Mouse (Mus musculus) lung, adult 18-20 months (tissue): ENCODE results near the gene Arid1b.
"Not testable (repeated sequence)": the region's sequence is repeated elsewhere in the genome, so short reads cannot be mapped to it uniquely, and the experiment has no call there.

Source experiments
- DNase-seq, 2 experiments: peaks; one replicate each; pipeline ENCODE4 v3.0.0; 2022; ENCODE audit warnings: mixed read lengths in 2 of 2

The Arid1b gene

DNA sequence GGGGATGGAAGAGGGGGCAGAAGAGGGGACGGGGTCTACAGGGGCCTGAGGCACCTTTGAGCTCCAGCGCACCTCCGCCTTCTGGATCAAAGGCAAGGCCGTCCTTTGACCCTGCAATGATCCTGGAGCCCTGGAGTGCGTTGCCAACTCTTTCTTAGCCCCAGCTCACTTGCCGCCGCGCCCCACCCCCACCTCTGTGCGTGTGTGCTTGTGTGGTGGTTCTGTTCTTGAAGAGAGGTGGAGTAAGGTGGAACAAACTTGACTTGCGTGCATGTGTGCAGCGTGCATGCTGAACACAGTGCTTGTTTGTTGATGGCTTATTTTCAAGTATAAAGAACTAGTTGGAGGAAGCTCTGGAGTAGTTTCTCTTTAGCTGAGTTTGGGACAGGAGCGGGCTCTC lies 95.4 kb downstream of the Arid1b start:
- peak in 1 of 2 experiments; percentile 48 for DNase-seq

DNA sequence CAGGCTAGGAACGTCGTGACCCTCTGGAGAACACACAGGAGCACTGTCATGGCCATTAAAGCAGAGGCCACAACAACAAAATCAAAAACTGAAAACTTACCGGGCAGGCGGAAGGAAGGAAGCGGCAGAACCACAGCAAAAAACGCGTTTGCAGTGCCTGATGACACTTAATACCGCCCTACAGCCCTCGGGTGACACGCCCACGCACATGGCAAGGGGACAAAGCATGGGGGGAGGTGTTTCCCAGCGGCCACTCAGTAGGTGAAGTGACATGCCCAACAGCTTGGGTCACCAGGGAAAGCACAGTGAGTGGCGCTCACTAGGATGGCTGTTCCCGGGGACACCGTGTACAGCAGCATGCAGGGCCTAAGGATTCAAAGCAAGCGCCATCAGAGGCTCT lies 97.4 kb downstream of the Arid1b start:
- DNase-seq, result peak; percentile 35 to 59

DNA sequence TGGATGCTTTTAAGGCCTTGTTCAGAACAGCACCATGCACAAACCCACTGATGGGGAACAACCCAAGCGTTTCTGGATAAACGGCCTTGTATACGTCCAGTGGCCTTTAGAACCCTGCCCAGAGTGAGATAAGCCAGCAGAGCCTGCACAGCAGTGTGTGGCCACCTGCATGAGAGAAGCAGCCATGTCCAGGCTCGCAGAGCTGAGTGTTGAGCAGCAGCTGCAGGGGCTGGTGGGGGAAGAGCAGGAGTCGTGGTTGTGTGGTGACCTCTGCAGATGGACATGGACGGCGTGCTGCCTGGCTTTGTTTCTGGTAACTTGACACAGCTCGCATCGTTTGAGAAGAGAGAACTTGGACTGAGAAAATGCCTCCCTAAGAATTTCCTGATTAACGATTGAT lies 97.8 kb downstream of the Arid1b start:
- no peak for DNase-seq

DNA sequence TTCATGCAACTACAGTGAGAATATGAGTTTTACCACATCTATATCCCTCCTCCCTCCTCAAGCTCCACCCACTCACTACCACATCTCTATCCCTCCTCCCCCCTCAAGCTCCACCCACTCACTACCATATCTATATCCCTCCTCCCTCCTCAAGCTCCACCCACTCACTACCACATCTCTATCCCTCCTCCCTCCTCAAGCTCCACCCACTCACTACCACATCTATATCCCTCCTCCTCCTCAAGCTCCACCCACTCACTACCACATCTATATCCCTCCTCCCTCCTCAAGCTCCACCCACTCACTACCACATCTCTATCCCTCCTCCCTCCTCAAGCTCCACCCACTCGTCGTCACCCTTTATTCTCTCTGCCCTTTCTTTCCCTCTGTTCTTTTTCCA lies 99.2 kb downstream of the Arid1b start:
- not testable (repeated sequence) for DNase-seq

DNA sequence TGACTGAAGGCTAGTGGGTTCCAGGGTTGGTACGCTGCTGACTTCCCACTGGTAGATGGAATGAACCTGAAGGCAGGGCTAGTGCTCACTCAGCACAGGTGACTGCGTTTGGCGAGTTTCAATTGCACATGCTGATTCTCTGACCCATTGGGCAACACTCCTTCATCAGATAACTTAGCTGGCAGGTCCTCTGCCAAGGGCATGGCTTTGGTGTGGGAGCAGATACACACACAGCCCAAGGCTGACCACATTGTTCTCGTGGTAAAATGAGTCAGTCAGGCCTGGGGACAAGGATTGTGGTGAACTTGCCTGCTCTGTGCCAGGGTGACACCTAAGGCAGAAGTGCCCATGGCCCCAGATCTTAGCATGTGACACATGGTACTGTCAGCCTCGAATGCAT lies 100.5 kb downstream of the Arid1b start:
- no peak for DNase-seq

DNA sequence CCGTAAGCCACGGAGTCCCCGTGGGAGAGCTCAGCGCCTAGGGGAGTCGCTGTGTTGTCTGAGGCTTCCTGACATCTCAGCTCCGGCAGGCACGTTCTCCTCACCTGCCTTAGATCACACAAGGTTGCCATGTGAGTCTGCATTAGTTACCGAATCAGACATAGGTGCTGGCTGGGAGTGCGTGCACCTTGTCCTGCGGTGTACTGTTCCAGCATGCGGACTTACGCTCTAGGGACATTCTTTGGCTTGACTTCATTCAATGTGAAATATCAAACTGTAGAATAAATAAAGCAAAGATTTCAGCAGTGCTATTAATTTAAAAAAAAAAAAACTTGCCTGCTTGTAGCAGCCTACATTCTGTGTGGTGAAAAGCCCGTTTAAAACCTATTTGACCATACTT lies 101.6 kb downstream of the Arid1b start:
- no peak for DNase-seq

DNA sequence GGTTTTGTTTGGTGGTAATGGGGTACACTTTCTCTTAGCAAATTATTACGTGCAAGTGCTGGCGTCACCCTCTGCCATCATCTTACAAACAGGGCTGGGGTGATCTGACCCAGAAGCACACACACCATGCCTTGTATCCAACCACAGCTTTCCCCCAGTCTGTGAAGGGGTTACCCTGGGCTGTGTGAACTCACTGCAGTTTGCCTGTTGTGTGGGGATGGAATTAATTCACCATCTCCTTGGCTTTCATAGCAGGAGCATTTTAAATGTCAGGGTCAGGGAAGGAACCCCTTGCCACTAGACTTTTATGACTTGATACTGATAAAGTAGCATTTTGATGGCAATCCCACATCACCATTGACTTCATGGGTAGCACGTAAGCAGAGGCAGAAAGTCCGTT lies 102.9 kb downstream of the Arid1b start:
- DNase-seq, result no peak

DNA sequence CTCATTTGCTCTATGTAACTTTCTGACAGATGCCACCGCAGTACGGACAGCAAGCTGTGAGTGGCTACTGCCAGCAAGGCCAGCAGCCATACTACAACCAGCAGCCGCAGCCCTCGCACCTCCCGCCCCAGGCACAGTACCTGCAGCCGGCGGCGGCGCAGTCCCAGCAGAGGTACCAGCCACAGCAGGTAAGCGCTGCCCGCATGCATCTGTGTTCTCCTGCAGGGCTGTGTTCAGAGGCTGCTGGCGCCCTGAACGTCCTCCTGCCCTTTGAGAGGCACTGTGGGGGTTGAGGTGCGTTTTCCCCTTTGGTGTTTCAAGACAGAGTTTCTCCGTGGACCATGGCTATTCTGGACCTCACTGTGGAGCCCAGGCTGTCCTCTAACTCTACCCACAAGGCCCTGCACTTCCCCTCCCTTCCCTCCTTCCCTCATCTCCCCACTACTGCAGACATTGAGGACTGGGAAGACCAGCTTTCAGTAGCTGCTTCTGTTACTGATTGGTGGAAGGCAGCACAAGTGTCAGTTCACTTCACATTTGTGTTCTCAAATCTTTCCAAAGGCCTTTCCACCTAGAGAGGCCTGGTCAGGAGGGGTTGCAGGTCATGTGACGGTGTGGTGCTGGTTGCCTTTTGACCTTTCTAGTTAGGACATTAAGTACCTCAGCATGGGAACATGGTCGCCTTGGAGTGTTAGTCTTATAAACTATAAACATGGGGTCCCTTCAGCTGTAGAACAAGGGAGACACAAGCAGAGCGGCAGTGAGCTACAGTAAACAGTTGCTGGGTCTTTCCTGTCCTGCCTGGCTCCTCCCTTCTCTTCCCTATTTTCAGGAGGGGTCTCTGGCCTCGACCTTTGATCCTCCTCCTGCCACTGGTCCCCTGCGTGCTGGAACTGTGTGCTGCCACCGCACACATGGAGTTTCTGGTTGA lies 103.7 kb downstream of the Arid1b start:
- DNase-seq, result no peak

DNA sequence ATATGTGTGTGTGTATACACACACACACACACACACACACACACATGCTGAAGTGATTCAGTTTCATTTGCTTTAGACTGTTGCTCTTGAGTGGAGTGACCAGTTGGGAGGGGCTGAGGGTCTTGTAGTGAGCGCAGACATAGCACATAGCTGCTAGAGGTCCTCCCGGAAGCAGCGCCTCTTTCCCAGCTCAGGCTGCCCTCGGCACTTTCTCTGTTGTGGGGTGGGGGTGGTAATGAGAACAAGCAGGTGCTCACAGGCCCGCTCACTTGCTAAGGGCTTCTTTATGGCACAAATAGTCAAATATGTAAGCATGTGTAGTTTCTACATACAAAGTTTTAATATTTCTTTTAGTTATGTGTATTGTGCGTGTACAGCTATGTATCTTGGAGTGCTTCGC lies 104.6 kb downstream of the Arid1b start:
- no peak for DNase-seq

DNA sequence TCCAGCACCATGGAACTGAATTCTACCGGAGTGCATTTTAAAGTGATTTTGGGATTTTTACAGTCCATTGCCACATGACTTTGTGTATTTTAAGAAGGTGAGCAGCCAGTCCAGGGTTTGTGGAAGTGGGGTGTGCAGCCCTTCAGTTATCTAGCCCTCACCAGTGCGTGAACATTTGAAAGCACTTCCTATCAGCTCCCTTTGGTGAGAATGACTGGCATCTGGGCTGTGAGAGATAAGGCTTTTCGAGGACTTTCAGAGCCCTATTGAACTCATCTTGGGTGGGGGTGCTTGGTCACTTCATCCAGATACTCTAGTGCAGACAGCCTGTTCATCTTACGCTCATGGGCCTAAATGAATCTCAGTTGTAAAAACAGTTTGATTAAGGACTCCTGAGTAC lies 105.1 kb downstream of the Arid1b start:
- no peak for DNase-seq

DNA sequence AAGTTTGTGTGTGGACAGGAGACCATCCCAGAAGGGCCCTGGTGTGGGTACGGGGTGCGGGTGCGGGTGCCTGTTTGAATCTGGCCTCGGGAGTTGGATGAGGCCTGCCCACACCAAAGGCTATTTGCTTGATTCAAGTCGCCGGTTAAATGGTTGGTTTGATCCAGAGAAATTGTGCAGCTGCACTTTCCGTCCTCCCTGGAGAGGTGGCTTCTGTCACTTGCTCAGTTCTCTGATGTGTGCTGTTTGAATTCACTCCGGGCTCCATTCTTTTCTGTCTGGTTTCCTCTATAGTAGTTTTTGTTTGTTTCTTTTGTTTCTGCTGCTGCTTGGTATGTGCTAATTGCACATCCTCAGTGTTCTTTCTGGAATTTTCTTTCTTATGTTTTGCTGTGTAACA lies 107.0 kb downstream of the Arid1b start:
- no peak for DNase-seq

DNA sequence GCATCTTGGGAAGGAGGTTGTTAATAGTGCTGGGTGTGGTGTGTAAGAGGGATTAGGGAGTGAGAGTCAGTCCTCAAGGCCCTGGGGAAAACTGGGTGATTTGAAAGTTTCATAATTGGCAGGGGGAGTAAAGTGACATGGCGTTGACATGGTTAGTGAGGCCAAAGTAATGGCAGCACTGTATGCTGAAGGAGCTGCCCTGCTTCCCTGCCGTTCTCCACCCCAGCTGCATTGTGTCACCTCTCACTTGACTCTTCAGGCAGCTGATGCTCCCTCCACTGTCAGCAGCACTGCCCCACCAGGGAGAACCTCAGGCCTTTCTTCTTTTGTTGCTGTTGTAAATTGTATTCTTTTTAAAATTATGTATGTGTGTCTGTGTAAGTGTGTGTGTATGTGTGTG lies 107.8 kb downstream of the Arid1b start:
- no peak for DNase-seq

DNA sequence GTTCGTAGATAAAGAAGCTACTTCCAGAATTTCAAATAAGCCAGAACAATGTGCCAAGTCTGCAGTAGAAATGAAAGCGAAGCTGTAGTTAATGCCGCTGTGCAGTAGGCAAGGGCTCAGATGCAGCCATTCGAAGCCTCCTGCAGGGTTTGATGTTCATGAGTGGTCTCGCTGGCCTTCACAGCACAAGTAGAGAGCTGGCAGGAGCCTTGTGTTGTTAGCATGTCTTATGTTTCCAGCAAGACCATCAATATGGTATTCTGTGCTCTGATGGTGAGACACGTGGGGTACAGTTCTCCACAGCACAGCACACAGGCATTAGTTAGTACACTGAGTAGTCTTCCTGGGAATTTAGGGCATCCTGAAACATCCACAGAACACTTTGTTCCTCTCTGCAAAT lies 111.6 kb downstream of the Arid1b start:
- DNase-seq, result no peak

DNA sequence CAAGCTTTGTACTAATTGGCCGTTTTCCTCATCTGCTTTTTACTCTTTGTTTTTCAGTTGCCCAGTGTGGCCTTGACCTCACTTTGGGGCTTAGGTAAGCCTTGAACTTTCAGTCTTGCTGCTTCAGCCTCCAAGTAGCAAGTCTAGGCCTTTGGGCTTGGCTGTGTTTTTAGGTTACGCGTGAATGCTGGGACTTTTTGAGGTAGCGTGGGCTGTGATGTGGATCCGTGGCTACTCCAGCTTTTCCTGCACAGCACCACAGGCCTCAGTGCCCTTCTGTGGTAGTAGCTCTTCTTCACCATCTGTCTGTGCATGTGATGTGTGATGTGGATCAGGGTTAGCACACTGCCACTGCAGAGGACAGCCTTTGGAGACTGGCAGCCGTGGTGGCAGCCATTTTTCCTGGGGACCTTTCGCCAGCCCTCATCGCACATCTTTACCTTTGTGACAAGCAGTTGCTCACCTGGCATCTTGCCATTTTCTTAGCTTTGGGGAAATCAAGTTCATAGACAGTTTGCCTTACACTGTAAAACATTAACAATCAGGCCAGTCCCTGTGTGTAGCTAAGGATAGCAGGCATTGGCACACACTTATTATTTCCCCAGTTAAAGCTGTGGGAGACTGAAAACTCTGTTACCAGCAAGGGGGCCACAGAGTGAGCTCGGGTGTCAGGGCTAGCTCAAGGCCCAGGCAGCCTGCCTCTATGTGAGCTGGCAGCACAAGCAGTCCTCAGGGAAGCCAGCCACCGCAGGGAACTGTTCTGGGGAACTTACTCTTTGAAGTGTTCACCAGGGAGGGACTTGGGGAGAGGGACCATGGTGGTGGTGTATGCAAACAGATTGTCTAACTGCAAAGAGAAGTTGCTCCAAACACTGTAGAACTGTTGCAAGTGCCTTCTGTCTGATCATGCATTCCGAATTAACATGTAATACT lies 112.4 kb downstream of the Arid1b start:
- DNase-seq, result no peak

DNA sequence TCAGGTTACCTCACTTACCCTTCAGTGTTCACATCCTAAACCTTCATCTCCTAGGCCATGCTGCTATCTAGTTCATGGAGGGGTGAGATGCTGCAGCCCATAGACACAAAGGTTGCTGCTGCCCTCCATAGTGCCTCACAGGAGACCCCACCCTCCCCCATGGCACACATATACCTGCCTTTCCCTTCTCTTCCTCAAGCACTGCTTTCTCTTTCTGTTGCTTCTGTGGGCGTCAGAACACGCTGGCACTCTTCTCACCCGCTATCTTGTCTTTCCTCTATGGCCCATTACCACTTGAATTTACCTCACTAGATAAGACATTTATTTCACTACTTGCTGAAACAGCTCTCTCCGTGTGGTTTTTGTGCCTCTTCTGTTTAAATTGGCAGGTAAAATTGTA lies 113.4 kb downstream of the Arid1b start:
- DNase-seq, result no peak

DNA sequence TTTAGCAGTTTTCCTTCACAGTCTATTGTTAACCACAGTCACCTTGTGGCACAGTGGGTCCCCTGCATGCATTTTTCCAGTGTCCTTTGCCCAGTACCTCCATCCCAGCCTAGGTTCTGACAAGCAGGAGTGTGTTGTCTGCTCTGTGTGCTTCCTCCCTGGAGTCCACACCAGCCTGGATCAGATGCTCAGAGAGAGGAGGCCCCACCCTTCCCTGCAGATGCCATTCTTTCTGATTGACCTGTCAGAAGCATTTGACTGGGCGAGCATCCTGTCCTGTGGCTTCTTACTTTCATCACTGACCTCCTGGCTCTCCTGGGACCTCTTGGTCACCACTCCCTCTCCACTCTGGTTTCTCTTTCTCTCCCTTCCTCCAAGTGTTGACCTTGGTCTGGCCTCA lies 113.9 kb downstream of the Arid1b start:
- no peak for DNase-seq

DNA sequence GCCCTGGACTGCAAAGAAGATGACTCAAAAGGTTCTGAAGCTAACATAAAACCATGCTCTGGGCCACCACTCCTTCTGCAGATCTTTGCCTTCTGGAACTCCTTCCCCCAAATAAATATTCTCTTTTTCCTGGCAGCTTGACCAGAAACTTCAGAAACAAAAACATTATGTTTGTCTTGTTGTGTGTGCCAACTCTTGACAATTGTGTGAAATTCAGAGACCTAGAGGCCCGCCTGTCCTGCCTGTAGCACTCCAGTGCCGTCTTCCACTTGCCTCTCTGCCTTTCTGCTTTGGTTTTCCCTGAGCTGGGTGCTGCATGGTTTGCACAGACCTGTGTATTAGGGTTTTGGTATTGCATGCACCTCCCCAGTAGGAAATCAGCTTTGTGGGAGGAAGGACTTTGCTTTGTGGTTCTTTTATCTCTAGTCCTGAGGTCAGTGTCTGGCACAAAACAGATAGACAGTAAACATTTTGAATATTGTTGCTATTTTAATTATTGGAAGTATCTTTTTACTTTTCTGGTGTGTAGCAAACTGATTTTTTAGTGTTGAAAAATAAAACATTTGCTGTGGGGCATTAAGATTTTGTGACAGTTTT lies 114.5 kb downstream of the Arid1b start:
- no peak for DNase-seq

DNA sequence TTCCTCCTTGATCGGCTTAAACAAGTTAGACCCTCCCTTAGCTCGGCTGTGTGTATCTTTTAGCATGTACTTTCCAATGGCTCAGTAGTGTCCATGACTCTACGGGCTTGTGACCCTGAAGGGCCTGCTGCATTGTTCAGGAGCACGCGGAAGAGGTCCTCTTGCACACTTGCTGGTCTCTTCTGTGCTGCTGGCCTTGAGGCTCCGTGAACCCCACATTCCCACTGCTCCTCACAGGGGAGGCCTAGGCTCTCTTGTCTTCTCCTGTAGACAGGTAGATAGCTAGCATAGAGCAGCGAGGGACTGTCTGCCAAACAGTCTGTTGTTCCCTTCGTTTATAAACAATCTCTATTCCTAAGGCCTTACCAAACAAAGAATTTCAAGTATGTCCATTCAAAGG lies 115.2 kb downstream of the Arid1b start:
- no peak for DNase-seq

DNA sequence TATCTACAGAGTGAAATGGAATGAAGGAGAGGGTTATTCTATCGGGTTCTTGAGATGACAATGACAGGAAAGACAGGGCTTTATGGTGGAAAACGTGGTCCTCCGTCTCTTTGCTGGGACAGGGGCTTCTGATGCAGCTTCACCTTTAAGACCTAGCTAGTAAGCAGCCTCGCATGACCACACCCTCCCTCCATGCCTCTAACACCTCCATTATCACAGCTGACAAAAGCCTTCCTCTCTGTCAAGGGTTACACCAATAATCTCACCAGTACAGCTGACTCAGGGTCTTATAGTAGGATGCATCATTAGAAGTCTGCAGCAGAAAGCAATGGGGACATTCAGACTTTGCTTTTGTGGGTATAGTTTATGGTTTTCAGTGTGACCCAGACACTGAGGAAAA lies 116.0 kb downstream of the Arid1b start:
- DNase-seq, result no peak

DNA sequence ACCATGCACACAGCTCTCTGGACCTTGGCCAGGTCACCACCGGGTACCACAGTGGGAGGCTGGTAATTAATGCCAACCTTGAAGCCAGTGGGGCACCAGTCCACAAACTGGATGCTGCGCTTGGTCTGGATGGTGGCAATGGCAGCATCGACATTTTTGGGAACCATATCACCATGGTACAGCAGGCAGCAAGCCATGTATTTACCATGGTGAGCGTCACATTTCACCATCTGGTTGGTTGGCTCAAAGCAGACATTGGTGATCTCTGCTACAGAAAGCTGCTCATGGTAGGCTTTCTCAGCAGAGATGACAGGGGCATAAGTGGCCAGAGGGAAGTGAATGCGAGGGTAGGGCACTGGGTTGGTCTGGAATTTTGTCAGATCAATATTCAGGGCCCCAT lies 116.8 kb downstream of the Arid1b start:
- DNase-seq, result not testable (repeated sequence)

DNA sequence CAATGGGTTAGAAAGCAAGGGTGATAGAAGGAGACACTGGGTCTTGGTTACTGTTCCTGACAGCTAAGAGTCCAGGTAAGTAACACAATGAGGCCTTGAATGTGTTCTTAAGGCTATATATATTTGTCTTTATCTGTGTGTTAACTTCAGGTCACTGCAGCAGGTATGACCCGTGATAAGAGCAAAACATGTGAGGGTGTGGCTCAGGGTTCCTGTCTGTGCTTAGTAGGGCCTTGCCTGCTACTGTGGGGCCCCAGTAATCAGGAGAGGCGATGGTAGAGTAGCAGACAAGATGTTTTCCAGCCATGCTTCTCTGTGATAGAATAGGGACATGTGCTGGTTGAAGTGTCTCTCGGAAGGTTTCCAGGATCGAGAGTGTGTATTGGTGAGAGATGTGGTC lies 118.0 kb downstream of the Arid1b start:
- DNase-seq, result no peak

DNA sequence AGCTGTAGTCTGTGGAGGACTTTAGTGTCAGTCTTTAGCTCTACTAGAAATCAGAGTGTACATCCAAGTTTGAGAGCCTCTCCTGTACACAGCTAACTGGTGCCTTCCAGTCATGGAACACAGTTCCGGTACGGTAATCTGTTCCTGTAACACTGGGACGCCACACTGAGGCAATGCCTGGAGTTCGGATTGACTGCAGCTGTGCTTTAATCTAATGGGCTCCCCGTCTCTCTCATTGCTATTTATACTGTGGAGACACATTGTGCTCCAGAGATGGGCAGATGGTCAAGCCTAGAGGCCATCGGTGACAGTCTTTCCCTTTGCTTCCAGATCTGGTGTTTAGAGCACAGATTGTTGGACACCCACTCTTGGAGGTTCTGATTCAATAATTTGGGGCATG lies 121.8 kb downstream of the Arid1b start:
- no peak for DNase-seq

DNA sequence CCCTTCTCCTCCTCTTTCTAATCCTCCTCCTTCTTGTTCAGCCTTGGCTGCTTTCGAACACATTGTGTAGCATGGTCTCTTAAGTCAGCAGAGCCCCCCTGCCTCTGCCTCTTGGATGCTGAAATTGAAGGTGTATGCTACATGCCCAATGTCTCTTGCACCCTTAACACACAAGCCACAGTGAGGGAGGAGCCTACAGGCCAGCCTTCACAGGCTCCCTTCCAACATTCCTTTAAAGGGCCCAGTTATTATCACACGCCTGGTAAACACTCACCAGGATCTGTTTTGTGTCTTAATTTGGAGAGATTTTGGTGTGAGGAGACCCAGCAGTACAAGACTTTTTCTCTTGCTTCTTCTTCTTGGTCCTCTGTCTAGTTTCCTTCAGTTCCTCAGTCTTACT lies 122.9 kb downstream of the Arid1b start:
- DNase-seq, result peak in 1 of 2 experiments; percentile 36
